Mouse (Mus musculus) lung, embryonic 15.5 days (tissue): ENCODE data around the gene Cdc42ep3. TPM values are rescaled to one million over a fixed set of nuclear protein-coding genes. Genes with fewer than 3 reads are reported as not detected.

ENCODE experiments used
- ATAC-seq: fragments of 200-750 bp; cut with Nextera tagmentation; 2 replicates; pipeline ENCODE4 v1.8.0; 2017; ENCODE audit warnings: moderate number of reproducible peaks, borderline replicate concordance; ENCODE audit not compliant: low FRiP score, low TSS enrichment; ENCODE audit errors: extremely low read depth
- H3K27ac ChIP-seq: fragments of 300-500 bp; sonication (generic); 2 replicates; pipeline ENCODE4 v1.5.1; 2015; ENCODE audit warnings: moderate library complexity, mild to moderate bottlenecking, inconsistent platforms
- H3K27me3 ChIP-seq: fragments of 300-500 bp; sonication (generic); 2 replicates; pipeline ENCODE4 v1.6.1; 2015; ENCODE audit warnings: inconsistent platforms
- H3K36me3 ChIP-seq: fragments of 300-500 bp; sonication (generic); 2 replicates; pipeline ENCODE4 v1.6.1; 2015; ENCODE audit warnings: inconsistent platforms
- H3K4me1 ChIP-seq: fragments of 300-500 bp; sonication (generic); 2 replicates; pipeline ENCODE4 v1.6.1; 2015; ENCODE audit warnings: inconsistent platforms
- H3K4me2 ChIP-seq: fragments of 300-500 bp; sonication (generic); 2 replicates; pipeline ENCODE4 v1.6.1; 2015; ENCODE audit warnings: inconsistent platforms, mild to moderate bottlenecking, moderate library complexity
- H3K4me3 ChIP-seq: fragments of 300-500 bp; sonication (generic); 2 replicates; pipeline ENCODE4 v1.5.1; 2015; ENCODE audit warnings: mild to moderate bottlenecking, inconsistent platforms
- H3K9ac ChIP-seq: fragments of 300-500 bp; sonication (generic); 2 replicates; pipeline ENCODE4 v1.6.1; 2015; ENCODE audit warnings: inconsistent platforms
- H3K9me3 ChIP-seq: fragments of 300-500 bp; sonication (generic); 2 replicates; pipeline ENCODE4 v1.6.1; 2016; ENCODE audit warnings: inconsistent platforms
- WGBS: fragments of 180-500 bp; shearing (Covaris S2); methylation state at CpG from one replicate; pipeline ENCODE4 v1.1.7; 2015; 5-methylcytosine and 5-hydroxymethylcytosine counted together
- polyA plus RNA-seq: library from polyadenylated mRNA; unstranded; fragments of >200 nt; fragmentation: Nextera tagmentation; extraction: Ambion mirVana; gene quantifications from 2 replicates; pipeline ENCODE4 v1.2.1, GENCODE M21; 2015

Cdc42ep3 gene
- polyA plus RNA-seq, 1 experiment from 2014 or later = 81.0 TPM

GRCm38 (mm10) chr17:79356071-79356601 is 1.2 kb upstream of the Cdc42ep3 start:
- Histone ChIP-seq H3K27me3 (0 out of 2 replicates have a peak, but pooled peaks cover 4% of the 10 kb centered on the region), H3K36me3 (no peaks in the 10 kb centered on the region), H3K9me3 (no peaks in the 10 kb centered on the region), H3K4me3 (peak overlapping the region; percentile 60), H3K9ac (peak overlapping the region; percentile 49), H3K4me2 (peak overlapping the region; percentile 89), H3K4me1 (peaks cover 28% of the 10 kb centered on the region), H3K27ac (peak overlapping the region; percentile 81)
- ATAC-seq = no peak
- 4% methylated on average over 24 of the region's 24 CpGs for WGBS

- 0 out of 2 replicates have a peak, but pooled peaks cover 4% of the 10 kb centered on the region for H3K27me3 ChIP-seq
- peak overlapping the region; percentile 60 for H3K4me3 ChIP-seq
- H3K9ac ChIP-seq = peak overlapping the region; percentile 49
- H3K27ac ChIP-seq = peak overlapping the region; percentile 81
- peak; percentile 48 for ATAC-seq
- no peaks in the 10 kb centered on the region for H3K9me3 ChIP-seq
- no peaks in the 10 kb centered on the region for H3K36me3 ChIP-seq
- peak overlapping the region; percentile 89 for H3K4me2 ChIP-seq
- WGBS = under 1% methylated on average over 58 of the region's 59 CpGs
- H3K4me1 ChIP-seq = peaks cover 34% of the 10 kb centered on the region
Measured at GRCm38 (mm10) chr17:79355271-79355991, 540 bp upstream of the Cdc42ep3 start.

GRCm38 (mm10) chr17:79354174-79354443 is 782 bp downstream of the Cdc42ep3 start:
- H3K4me2 ChIP-seq = peak overlapping the region; percentile 89
- WGBS = 2% methylated on average over 6 of the region's 6 CpGs
- no peak for ATAC-seq
- peaks cover under 1% of the 10 kb centered on the region; the same call in 1 of the 2 replicates for H3K36me3 ChIP-seq
- 0 out of 2 replicates have a peak, but pooled peaks cover 4% of the 10 kb centered on the region for H3K27me3 ChIP-seq
- H3K9ac ChIP-seq = peak overlapping the region; percentile 49
- peak overlapping the region; percentile 60 for H3K4me3 ChIP-seq
- H3K27ac ChIP-seq = peak overlapping the region; percentile 81
- peaks cover 46% of the 10 kb centered on the region for H3K4me1 ChIP-seq
- no peaks in the 10 kb centered on the region for H3K9me3 ChIP-seq

GRCm38 (mm10) chr17:79353446-79354173 is 1.3 kb downstream of the Cdc42ep3 start:
- peaks cover 49% of the 10 kb centered on the region for H3K4me1 ChIP-seq
- peak overlapping the region; percentile 49 for H3K9ac ChIP-seq
- no peaks in the 10 kb centered on the region for H3K9me3 ChIP-seq
- ATAC-seq = 0 out of 2 replicates have a peak, but pooled peaks have one; percentile 4
- peak overlapping the region; percentile 89 for H3K4me2 ChIP-seq
- H3K27ac ChIP-seq = peak overlapping the region; percentile 81; the same call in 1 of the 2 replicates
- H3K36me3 ChIP-seq = peaks cover 3% of the 10 kb centered on the region; the same call in 1 of the 2 replicates
- H3K27me3 ChIP-seq = 0 out of 2 replicates have a peak, but pooled peaks cover 4% of the 10 kb centered on the region
- H3K4me3 ChIP-seq = peak overlapping the region; percentile 60
- WGBS = 4% methylated on average over 16 of the region's 16 CpGs

- 69% methylated on average over 11 of the region's 11 CpGs for WGBS
- Histone ChIP-seq H3K36me3 (peaks cover 5% of the 10 kb centered on the region; the same call in 1 of the 2 replicates), H3K27ac (no peak overlapping the region), H3K4me3 (no peak overlapping the region), H3K27me3 (no peaks in the 10 kb centered on the region), H3K4me2 (no peak overlapping the region), H3K9ac (no peak overlapping the region), H3K9me3 (no peaks in the 10 kb centered on the region), H3K4me1 (peaks cover 52% of the 10 kb centered on the region)
- no peak for ATAC-seq
Measured at GRCm38 (mm10) chr17:79350751-79351191, 4.1 kb downstream of the Cdc42ep3 start.

- ATAC-seq = no peak
- no peak overlapping the region for H3K4me2 ChIP-seq
- WGBS = 60% methylated on average over 4 of the region's 4 CpGs
- no peaks in the 10 kb centered on the region for H3K9me3 ChIP-seq
- H3K4me1 ChIP-seq = peaks cover 51% of the 10 kb centered on the region
- H3K4me3 ChIP-seq = no peak overlapping the region
- no peak overlapping the region for H3K9ac ChIP-seq
- no peaks in the 10 kb centered on the region for H3K27me3 ChIP-seq
- peaks cover 11% of the 10 kb centered on the region; the same call in 1 of the 2 replicates for H3K36me3 ChIP-seq
- H3K27ac ChIP-seq = no peak overlapping the region
Measured at GRCm38 (mm10) chr17:79349371-79349770, 5.5 kb downstream of the Cdc42ep3 start.

- Histone ChIP-seq H3K4me2 (no peak overlapping the region), H3K4me1 (peaks cover 46% of the 10 kb centered on the region), H3K9ac (no peak overlapping the region), H3K36me3 (peaks cover 11% of the 10 kb centered on the region; the same call in 1 of the 2 replicates), H3K27me3 (no peaks in the 10 kb centered on the region), H3K27ac (no peak overlapping the region), H3K4me3 (no peak overlapping the region), H3K9me3 (no peaks in the 10 kb centered on the region)
- ATAC-seq = no peak
- WGBS = 74% methylated on average over 7 of the region's 7 CpGs
Measured at GRCm38 (mm10) chr17:79347920-79348589, 6.8 kb downstream of the Cdc42ep3 start.

- Histone ChIP-seq H3K27me3 (no peaks in the 10 kb centered on the region), H3K4me1 (peaks cover 39% of the 10 kb centered on the region), H3K9ac (no peak overlapping the region), H3K4me3 (no peak overlapping the region), H3K36me3 (peaks cover 11% of the 10 kb centered on the region; the same call in 1 of the 2 replicates), H3K4me2 (no peak overlapping the region), H3K27ac (no peak overlapping the region), H3K9me3 (no peaks in the 10 kb centered on the region)
- WGBS = 82% methylated on average over 4 of the region's 4 CpGs
- no peak for ATAC-seq
Measured at GRCm38 (mm10) chr17:79347291-79347690, 7.6 kb downstream of the Cdc42ep3 start.

- Histone ChIP-seq H3K9me3 (no peaks in the 10 kb centered on the region), H3K4me1 (peaks cover 21% of the 10 kb centered on the region; the same call in 1 of the 2 replicates), H3K27me3 (no peaks in the 10 kb centered on the region), H3K36me3 (peaks cover 18% of the 10 kb centered on the region; the same call in 1 of the 2 replicates), H3K4me3 (no peak overlapping the region), H3K9ac (no peak overlapping the region), H3K27ac (no peak overlapping the region), H3K4me2 (no peak overlapping the region)
- no peak for ATAC-seq
- WGBS = 84% methylated on average over 25 of the region's 25 CpGs
Measured at GRCm38 (mm10) chr17:79345001-79345709, 9.7 kb downstream of the Cdc42ep3 start.

- Histone ChIP-seq H3K4me1 (peaks cover 9% of the 10 kb centered on the region; the same call in 1 of the 2 replicates), H3K4me3 (no peak overlapping the region), H3K36me3 (peaks cover 18% of the 10 kb centered on the region; the same call in 1 of the 2 replicates), H3K27ac (no peak overlapping the region), H3K27me3 (no peaks in the 10 kb centered on the region), H3K9ac (no peak overlapping the region), H3K4me2 (no peak overlapping the region), H3K9me3 (no peaks in the 10 kb centered on the region)
- WGBS = 62% methylated on average over 5 of the region's 5 CpGs
- no peak for ATAC-seq
Measured at GRCm38 (mm10) chr17:79343334-79343946, 11.5 kb downstream of the Cdc42ep3 start.
